Comparison of ENCODE assay signal across 8 mouse cellular contexts in the genomic region with DNA sequence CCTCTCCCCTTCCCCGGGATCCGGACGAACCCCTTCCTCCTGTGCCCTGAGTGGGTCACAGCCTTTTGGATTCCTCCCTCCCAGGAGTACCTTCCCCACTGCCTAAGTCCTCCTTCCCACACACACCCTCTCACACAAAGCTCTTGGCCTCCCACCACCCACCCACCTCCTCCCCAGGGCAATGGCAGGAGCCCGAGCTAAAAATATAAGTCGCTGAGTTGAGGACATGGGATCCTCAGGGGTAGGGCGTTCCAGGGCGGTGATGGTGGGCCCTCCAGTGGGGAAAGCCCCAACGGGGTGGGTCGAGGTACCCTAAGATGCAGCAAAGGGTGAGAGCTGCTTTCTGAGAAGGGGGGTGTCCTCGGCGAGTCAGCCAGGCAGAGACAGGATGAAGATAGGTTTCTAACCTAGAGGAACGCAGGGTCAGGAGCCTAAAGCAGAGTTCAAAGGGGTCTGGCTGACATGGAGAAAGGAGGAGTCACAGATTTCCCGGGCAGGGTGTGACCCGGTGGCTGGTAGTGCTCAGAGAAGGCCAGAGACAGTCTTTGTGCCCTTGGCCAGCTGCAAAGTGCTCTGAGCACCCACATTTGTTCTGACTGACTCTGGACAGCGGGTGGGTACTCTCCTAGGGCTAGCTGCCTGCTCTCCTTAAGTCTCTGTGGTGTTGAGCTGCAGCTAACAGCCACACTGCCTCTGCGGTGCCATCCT. TPM values are rescaled to one million over a fixed set of nuclear protein-coding genes. Genes with fewer than 3 reads are reported as not detected.
DNase-seq lines count a peak whose midpoint lies in the region; ATAC-seq and TF ChIP-seq lines count a peak whose summit lies in the region.

No protein-coding gene starts in this region.

- H3K27ac ChIP-seq in heart, embryonic 10.5 days: peak overlapping the region; percentile 92
- H3K27ac ChIP-seq in ES-E14 (ENCODE audit: insufficient read depth, low read depth, low read length, poor library complexity, severe bottlenecking): no peak overlapping the region
- H3K27ac ChIP-seq in heart, embryonic 16.5 days (ENCODE audit: low read length): peak overlapping the region; percentile 98
- H3K27ac ChIP-seq in midbrain, embryonic 10.5 days (replicated peaks): peak overlapping the region; percentile 84

- ATAC-seq in heart, embryonic 16.5 days (replicated peaks; ENCODE audit: extremely low read depth, insufficient read depth, low FRiP score): no peak; the same call in none of the 2 replicates
- ATAC-seq in megakaryocyte progenitor cell, adult 5-6 weeks (replicated peaks; ENCODE audit: poor library complexity): no peak

- H3K4me1 ChIP-seq in heart, embryonic 10.5 days: peaks cover 92% of the 10 kb centered on the region
- H3K4me1 ChIP-seq in ES-E14 (ENCODE audit: control insufficient read depth in 2 of 2, insufficient read depth in 2 of 2, low read length in 2 of 2, poor library complexity in 1 of 2): peaks cover 3 to 24% of the 10 kb centered on the region in 2 experiments; a peak in 1 of 4 replicates
- peaks cover 50% of the 10 kb centered on the region for H3K4me1 ChIP-seq in heart, embryonic 16.5 days (ENCODE audit: control insufficient read depth, insufficient read depth, low read length)
- H3K4me1 ChIP-seq in midbrain, embryonic 10.5 days: peaks cover 55% of the 10 kb centered on the region

- WGBS in heart, embryonic 10.5 days: 6% methylated on average over 15 of the region's 16 CpGs
- 11% methylated on average over 13 of the region's 16 CpGs for WGBS in heart, embryonic 16.5 days
- 11% methylated on average over 16 of the region's 16 CpGs for WGBS in midbrain, embryonic 10.5 days

- no peak for DNase-seq in heart, embryonic 10.5 days (ENCODE audit: low spot score)
- DNase-seq in heart, postnatal 36 days: no peak
- DNase-seq in ES-E14 (ENCODE audit: low read depth, low spot score): no peak
- DNase-seq in midbrain, embryonic 10.5 days (ENCODE audit: low spot score): no peak
- no peak for DNase-seq in cerebellum, postnatal 36 days
- DNase-seq in right cerebral cortex, postnatal 25 days: no peak

- no peaks in the 10 kb centered on the region for H3K9me3 ChIP-seq in heart, embryonic 10.5 days
- no peaks in the 10 kb centered on the region for H3K9me3 ChIP-seq in ES-E14 (ENCODE audit: control insufficient read depth, insufficient read depth, low read depth, low read length)
- no peaks in the 10 kb centered on the region for H3K9me3 ChIP-seq in heart, embryonic 16.5 days (replicated peaks; ENCODE audit: control insufficient read depth, low read length)
- H3K9me3 ChIP-seq in midbrain, embryonic 10.5 days (replicated peaks): no peaks in the 10 kb centered on the region

- peak overlapping the region; percentile 71 for H3K4me3 ChIP-seq in heart, embryonic 10.5 days
- peak overlapping the region; percentile 69 to 78 for H3K4me3 ChIP-seq in ES-E14 (ENCODE audit: insufficient read depth in 1 of 2, low read depth in 1 of 2, low read length in 2 of 2, poor library complexity in 1 of 2, severe bottlenecking in 1 of 2)
- H3K4me3 ChIP-seq in heart, embryonic 16.5 days (ENCODE audit: low read length): peak overlapping the region; percentile 66
- peak overlapping the region; percentile 68 for H3K4me3 ChIP-seq in midbrain, embryonic 10.5 days

- 0 out of 2 replicates have a peak, but pooled peaks cover 4% of the 10 kb centered on the region for H3K36me3 ChIP-seq in heart, embryonic 10.5 days
- H3K36me3 ChIP-seq in ES-E14 (ENCODE audit: control insufficient read depth, insufficient read depth, low read length, poor library complexity, severe bottlenecking): no peaks in the 10 kb centered on the region
- H3K36me3 ChIP-seq in heart, embryonic 16.5 days (ENCODE audit: control insufficient read depth, insufficient read depth): no peaks in the 10 kb centered on the region
- H3K36me3 ChIP-seq in midbrain, embryonic 10.5 days: no peaks in the 10 kb centered on the region

- H3K4me2 ChIP-seq in heart, embryonic 16.5 days (ENCODE audit: low read depth, low read length): peak overlapping the region; percentile 89

- H3K27me3 ChIP-seq in heart, embryonic 10.5 days (ENCODE audit: insufficient read depth, poor library complexity, severe bottlenecking): peaks cover 29% of the 10 kb centered on the region; the same call in 1 of the 2 replicates
- no peaks in the 10 kb centered on the region for H3K27me3 ChIP-seq in heart, embryonic 16.5 days (ENCODE audit: control insufficient read depth, insufficient read depth, low read length)
- H3K27me3 ChIP-seq in midbrain, embryonic 10.5 days (ENCODE audit: low read depth, poor library complexity, severe bottlenecking): peaks cover 62% of the 10 kb centered on the region

- peak overlapping the region; percentile 76 for H3K9ac ChIP-seq in ES-E14 (ENCODE audit: insufficient read depth, low read depth, low read length, poor library complexity, severe bottlenecking)
- peak overlapping the region; percentile 86 for H3K9ac ChIP-seq in heart, embryonic 16.5 days (ENCODE audit: low read length)

- in situ Hi-C loops in ES-E14 (cut with MboI; ENCODE audit: low sequenced_read_pairs in 2 of 2, unreplicated experiment in 2 of 2): no loop called here

- intact Hi-C loops in heart, postnatal 36 days (cut with DNase I): no loop called here

TF ChIP-seq in ES-E14, 5 proteins besides CTCF, POLR2A, EP300 and RAD21:
- no peak for TF ChIP-seq ZC3H11A (IDR thresholded peaks at IDR 0.05; ENCODE audit: borderline replicate concordance, low read depth, low read length)
- TF ChIP-seq CHD2 (IDR thresholded peaks at IDR 0.05; ENCODE audit: low read depth, low read length): no peak
- TF ChIP-seq HCFC1 (IDR thresholded peaks at IDR 0.05; ENCODE audit: borderline replicate concordance, insufficient read depth, low read length): no peak
TF ChIP-seq in ES-E14: peak in this region for 0.

RNA-seq across cellular contexts. Expression of gene Adssl1, which starts 0.7 kb away (rescaled TPM):
- polyA plus RNA-seq in heart, embryonic 10.5 days (2016; fragmentation: Nextera tagmentation; extraction: Ambion mirVana): 57.2 and 99.3 TPM in 2 replicates
- total RNA-seq in heart, postnatal 36 days (2021): 100 to 1,000 TPM; 162 to 165 TPM
- 2.0 and 2.4 TPM in 2 replicates for total RNA-seq in ES-E14 (2012; rRNA removed)
- 108 and 118 TPM in 2 replicates for polyA plus RNA-seq in heart, embryonic 16.5 days (2015; fragmentation: Nextera tagmentation; extraction: Ambion mirVana)
- 2.9 and 3.4 TPM in 2 replicates for polyA plus RNA-seq in midbrain, embryonic 10.5 days (2016; fragmentation: Nextera tagmentation; extraction: Ambion mirVana)
- 113 and 131 TPM in 2 replicates for total RNA-seq in megakaryocyte progenitor cell, adult 5-6 weeks (2015)
- total RNA-seq in megakaryocyte progenitor cell, adult 5-6 weeks (2017): 113 and 126 TPM in 2 replicates

RNA-seq across cellular contexts. Expression of gene Siva1, which starts 24.0 kb away (rescaled TPM):
- polyA plus RNA-seq in heart, embryonic 10.5 days (2016; fragmentation: Nextera tagmentation; extraction: Ambion mirVana): 175 and 207 TPM in 2 replicates
- 10 to 100 TPM; 29.4 to 31.0 TPM for total RNA-seq in heart, postnatal 36 days (2021)
- total RNA-seq in ES-E14 (2012; rRNA removed): 301 and 355 TPM in 2 replicates
- 117 and 139 TPM in 2 replicates for polyA plus RNA-seq in heart, embryonic 16.5 days (2015; fragmentation: Nextera tagmentation; extraction: Ambion mirVana)
- 306 and 361 TPM in 2 replicates for polyA plus RNA-seq in midbrain, embryonic 10.5 days (2016; fragmentation: Nextera tagmentation; extraction: Ambion mirVana)
- 163 and 168 TPM in 2 replicates for total RNA-seq in megakaryocyte progenitor cell, adult 5-6 weeks (2015)
- total RNA-seq in megakaryocyte progenitor cell, adult 5-6 weeks (2017): 291 and 325 TPM in 2 replicates

RNA-seq across cellular contexts. Expression of gene Inf2, which starts 31.9 kb away (rescaled TPM):
- polyA plus RNA-seq in heart, embryonic 10.5 days (2016; fragmentation: Nextera tagmentation; extraction: Ambion mirVana): 3.5 and 5.6 TPM in 2 replicates
- 10 to 100 TPM; 16.6 to 23.9 TPM for total RNA-seq in heart, postnatal 36 days (2021)
- total RNA-seq in ES-E14 (2012; rRNA removed): 17.8 and 21.0 TPM in 2 replicates
- polyA plus RNA-seq in heart, embryonic 16.5 days (2015; fragmentation: Nextera tagmentation; extraction: Ambion mirVana): 3.0 and 3.6 TPM in 2 replicates
- polyA plus RNA-seq in midbrain, embryonic 10.5 days (2016; fragmentation: Nextera tagmentation; extraction: Ambion mirVana): 1.7 and 1.8 TPM in 2 replicates
- 11.0 and 13.6 TPM in 2 replicates for total RNA-seq in megakaryocyte progenitor cell, adult 5-6 weeks (2015)
- 4.8 and 7.1 TPM in 2 replicates for total RNA-seq in megakaryocyte progenitor cell, adult 5-6 weeks (2017)

RNA-seq across cellular contexts. Expression of gene Akt1, which starts 54.2 kb away (rescaled TPM):
- polyA plus RNA-seq in heart, embryonic 10.5 days (2016; fragmentation: Nextera tagmentation; extraction: Ambion mirVana): 57.1 and 82.0 TPM in 2 replicates
- 100 to 1,000 TPM; 184 to 212 TPM for total RNA-seq in heart, postnatal 36 days (2021)
- 44.1 and 58.9 TPM in 2 replicates for total RNA-seq in ES-E14 (2012; rRNA removed)
- 51.4 and 56.7 TPM in 2 replicates for polyA plus RNA-seq in heart, embryonic 16.5 days (2015; fragmentation: Nextera tagmentation; extraction: Ambion mirVana)
- polyA plus RNA-seq in midbrain, embryonic 10.5 days (2016; fragmentation: Nextera tagmentation; extraction: Ambion mirVana): 44.5 and 46.2 TPM in 2 replicates
- 84.3 and 85.6 TPM in 2 replicates for total RNA-seq in megakaryocyte progenitor cell, adult 5-6 weeks (2015)
- 74.8 and 96.1 TPM in 2 replicates for total RNA-seq in megakaryocyte progenitor cell, adult 5-6 weeks (2017)

RNA-seq across cellular contexts. Expression of gene Zbtb42, which starts 58.1 kb away (rescaled TPM):
- polyA plus RNA-seq in heart, embryonic 10.5 days (2016; fragmentation: Nextera tagmentation; extraction: Ambion mirVana): 3.9 and 4.3 TPM in 2 replicates
- total RNA-seq in heart, postnatal 36 days (2021): 1 to 10 TPM; 4.7 to 5.7 TPM
- 1.3 and 1.8 TPM in 2 replicates for total RNA-seq in ES-E14 (2012; rRNA removed)
- polyA plus RNA-seq in heart, embryonic 16.5 days (2015; fragmentation: Nextera tagmentation; extraction: Ambion mirVana): 4.9 and 6.9 TPM in 2 replicates
- 8.2 and 9.2 TPM in 2 replicates for polyA plus RNA-seq in midbrain, embryonic 10.5 days (2016; fragmentation: Nextera tagmentation; extraction: Ambion mirVana)
- 1.8 and 2.1 TPM in 2 replicates for total RNA-seq in megakaryocyte progenitor cell, adult 5-6 weeks (2015)
- 0.54 and 0.92 TPM in 2 replicates for total RNA-seq in megakaryocyte progenitor cell, adult 5-6 weeks (2017)

Comparison
In these comparisons a context has a peak if more than half of its experiments do, and no peak if none do; other contexts are left out.
1. RNA of gene Adssl1, which starts 0.7 kb away (total RNA-seq): 162 to 165 TPM in heart, postnatal 36 days and 113 to 131 TPM in megakaryocyte progenitor cell, adult 5-6 weeks; 2.0 to 2.4 TPM in ES-E14; every median in the first group is over 10 times any median in the second.
2. Peak in every context shown above with its lines, with median percentiles within 50 percentile points of each other: H3K4me3 ChIP-seq.